Comparison of ENCODE assay signal across 9 mouse cellular contexts in genomic region chr2:167417694-167418093, GRCm38 (mm10). TPM values are rescaled to one million over a fixed set of nuclear protein-coding genes. Genes with fewer than 3 reads are reported as not detected.
A peak's percentile ranks its signal among the peaks of the same experiment; 100 is the strongest.
DNase-seq lines count a peak whose midpoint lies in the region; ATAC-seq and TF ChIP-seq lines count a peak whose summit lies in the region.
"Had no signal": no experiment of that assay in that cellular context is flagged by ENCODE, and none has a peak within 500 bp of the region (broad histone marks: within the 10 kb centered on the region; RNA-seq: fewer than 3 reads in every experiment).

No protein-coding gene starts in this region.

- intact Hi-C loops in left cerebral cortex, postnatal 10 days (cut with DNase I) = loop anchor here (5.0 kb wide), 4 partner anchors 70 to 350 kb away; partner anchors contain the start of gene B4galt5

- no peak for TF ChIP-seq EP300 in ES-Bruce4 (IDR thresholded peaks at IDR 0.05; ENCODE audit: insufficient read depth, low read depth, low read length)

- no peak overlapping the region for H3K9ac ChIP-seq in ES-Bruce4 (ENCODE audit: low read depth, poor library complexity, severe bottlenecking)
- H3K9ac ChIP-seq: limb, embryonic 13.5 days had no signal

- no peak overlapping the region for H3K4me3 ChIP-seq in ES-Bruce4 (ENCODE audit: low read depth, low read length)
- H3K4me3 ChIP-seq in cerebellum, adult 2 months (replicated peaks; ENCODE audit: insufficient read depth, low read depth, low read length) = no peak overlapping the region
- H3K4me3 ChIP-seq: limb, embryonic 13.5 days had no signal

- TF ChIP-seq CTCF in ES-Bruce4 (IDR thresholded peaks at IDR 0.05; ENCODE audit: low read depth, low read length) = peak; percentile 78
- peak; percentile 90 for TF ChIP-seq CTCF in cerebellum, adult 2 months (IDR thresholded peaks at IDR 0.05; ENCODE audit: borderline replicate concordance, insufficient read depth, low read depth, low read length)

- H3K36me3 ChIP-seq in ES-Bruce4 (ENCODE audit: control insufficient read depth, insufficient read depth, low read length, poor library complexity, severe bottlenecking) = no peaks in the 10 kb centered on the region
- H3K36me3 ChIP-seq: limb, embryonic 13.5 days had no signal

- no peak for ATAC-seq in frontal cortex, adult (ENCODE audit: low TSS enrichment)

- no peaks in the 10 kb centered on the region for H3K4me1 ChIP-seq in ES-Bruce4 (ENCODE audit: control insufficient read depth, insufficient read depth, low read length)
- peaks cover 6% of the 10 kb centered on the region; the same call in 1 of the 2 replicates for H3K4me1 ChIP-seq in cerebellum, adult 2 months (ENCODE audit: control insufficient read depth, insufficient read depth, low read length)

- no peaks in the 10 kb centered on the region for H3K27me3 ChIP-seq in ES-Bruce4 (ENCODE audit: control insufficient read depth, insufficient read depth, low read length, poor library complexity, severe bottlenecking)
- no peaks in the 10 kb centered on the region for H3K27me3 ChIP-seq in cerebellum, adult 2 months (ENCODE audit: control insufficient read depth, insufficient read depth, low read length)
- H3K27me3 ChIP-seq: limb, embryonic 13.5 days had no signal

- TF ChIP-seq POLR2A in ES-Bruce4 (IDR thresholded peaks at IDR 0.05; ENCODE audit: insufficient read depth, low read length) = no peak
- TF ChIP-seq POLR2A in cerebellum, adult 2 months (IDR thresholded peaks at IDR 0.05; ENCODE audit: borderline replicate concordance, insufficient read depth, low read length) = no peak

- DNase-seq in frontal cortex, postnatal 14 days (ENCODE audit: low spot score in 2 of 2) = peak; percentile 36 to 60
- peak; percentile 75 to 83 for DNase-seq in cerebellum, adult 2 months
- DNase-seq in gastrocnemius, postnatal 4 days (ENCODE audit: low spot score in 2 of 2) = peak; percentile 32 to 69
- DNase-seq in left cerebral cortex, postnatal 10 days (ENCODE audit: extremely low spot score in 1 of 2, low spot score in 2 of 2) = peak; percentile 39 to 79
- DNase-seq in retina, embryonic 14.5 days (ENCODE audit: low spot score) = peak; percentile 80
- peak; percentile 81 for DNase-seq in thymus, postnatal 4 days

- H3K27ac ChIP-seq in ES-Bruce4 (ENCODE audit: insufficient read depth, low read length) = no peak overlapping the region
- no peak overlapping the region for H3K27ac ChIP-seq in cerebellum, adult 2 months (ENCODE audit: insufficient read depth, low read length)
- H3K27ac ChIP-seq: limb, embryonic 13.5 days had no signal

- WGBS in cerebellum, adult 2 months = 20% methylated on average over 4 of the region's 4 CpGs

- H3K9me3 ChIP-seq in ES-Bruce4 (replicated peaks; ENCODE audit: control insufficient read depth, insufficient read depth, low read length, poor library complexity, severe bottlenecking) = peaks cover 2% of the 10 kb centered on the region; the same call in 1 of the 2 replicates

RNA-seq across cellular contexts. Expression of gene Slc9a8, which starts 3.8 kb away (rescaled TPM):
- 44.8 and 49.1 TPM in 2 replicates for polyA plus RNA-seq in ES-Bruce4 (2011; ENCODE audit: insufficient read depth, insufficient read length, low read depth, missing spikeins)
- 60.9 and 63.5 TPM in 2 replicates for polyA plus RNA-seq in cerebellum, adult 2 months (2012; rRNA removed)
- total RNA-seq in gastrocnemius, postnatal 4 days (2021) = 10 to 100 TPM; 28.4 to 32.3 TPM
- total RNA-seq in left cerebral cortex, postnatal 10 days (2021) = 10 to 100 TPM; 33.9 to 35.6 TPM
